Mouse (Mus musculus) intestine, embryonic 16.5 days (tissue): ENCODE measurements around the gene Gabrb2. TPM values are rescaled to one million over a fixed set of nuclear protein-coding genes. Genes with fewer than 3 reads are reported as not detected.

Experiments used
- ATAC-seq: fragments of 200-750 bp; cut with Nextera tagmentation; 2 replicates; pipeline ENCODE4 v1.8.0; 2017; ENCODE audit warnings: moderate TSS enrichment, moderate library complexity
- H3K27ac ChIP-seq: fragments of 300-500 bp; sonication (generic); 2 replicates; pipeline ENCODE4 v1.5.1; 2014; ENCODE audit warnings: mild to moderate bottlenecking, low read length
- H3K27me3 ChIP-seq: fragments of 300-500 bp; sonication (generic); replicated peaks from 2 replicates; pipeline ENCODE4 v1.6.1; 2014; ENCODE audit warnings: low read length, control low read depth, mixed read lengths; ENCODE audit not compliant: control insufficient read depth, insufficient read depth
- H3K36me3 ChIP-seq: fragments of 300-500 bp; sonication (generic); 2 replicates; pipeline ENCODE4 v1.6.1; 2014; ENCODE audit warnings: low read length, control low read depth; ENCODE audit not compliant: control insufficient read depth, insufficient read depth
- H3K4me1 ChIP-seq: fragments of 300-500 bp; sonication (generic); 2 replicates; pipeline ENCODE4 v1.6.1; 2014; ENCODE audit warnings: low read length, control low read depth, mixed read lengths; ENCODE audit not compliant: control insufficient read depth, insufficient read depth
- H3K4me2 ChIP-seq: fragments of 300-500 bp; sonication (generic); 2 replicates; pipeline ENCODE4 v1.6.1; 2014; ENCODE audit warnings: low read depth, low read length, control low read depth
- H3K4me3 ChIP-seq: fragments of 300-500 bp; sonication (generic); 2 replicates; pipeline ENCODE4 v1.5.1; 2014; ENCODE audit warnings: mild to moderate bottlenecking, low read length
- H3K9ac ChIP-seq: fragments of 300-500 bp; sonication (generic); 2 replicates; pipeline ENCODE4 v1.6.1; 2014; ENCODE audit warnings: low read depth, low read length
- H3K9me3 ChIP-seq: fragments of 300-500 bp; sonication (generic); 2 replicates; pipeline ENCODE4 v1.6.1; 2016; ENCODE audit warnings: low read length, control low read depth; ENCODE audit not compliant: control insufficient read depth
- WGBS: fragments of 180-500 bp; shearing (Covaris S2); extraction: QIAGEN DNeasy Blood & Tissue Kit; methylation state at CpG from one replicate; pipeline ENCODE4 v1.1.7; 2014; 5-methylcytosine and 5-hydroxymethylcytosine counted together
- polyA plus RNA-seq: library from polyadenylated mRNA; unstranded; fragments of >200 nt; fragmentation: Nextera tagmentation; extraction: Ambion mirVana; gene quantifications from 2 replicates; pipeline ENCODE4 v1.2.1, GENCODE M21; 2015

Gabrb2 gene
- polyA plus RNA-seq, 1 experiment from 2014 or later, result 0.93 TPM

GRCm38 (mm10) chr11:42575146-42575873, 155.8 kb downstream of the Gabrb2 start:
- H3K9me3 ChIP-seq, result no peaks in the 10 kb centered on the region
- H3K27me3 ChIP-seq, result no peaks in the 10 kb centered on the region
- no peaks in the 10 kb centered on the region for H3K4me1 ChIP-seq
- no peak overlapping the region for H3K4me2 ChIP-seq
- WGBS, result 87% methylated on average over 3 of the region's 3 CpGs
- H3K36me3 ChIP-seq, result no peaks in the 10 kb centered on the region
- H3K4me3 ChIP-seq, result no peak overlapping the region
- H3K9ac ChIP-seq, result no peak overlapping the region
- ATAC-seq, result no peak
- no peak overlapping the region for H3K27ac ChIP-seq

GRCm38 (mm10) chr11:42579804-42580203, 160.2 kb downstream of the Gabrb2 start:
- no peak overlapping the region for H3K4me2 ChIP-seq
- no peak for ATAC-seq
- 69% methylated on average over 6 of the region's 6 CpGs for WGBS
- no peaks in the 10 kb centered on the region for H3K27me3 ChIP-seq
- H3K9ac ChIP-seq, result no peak overlapping the region
- no peaks in the 10 kb centered on the region for H3K36me3 ChIP-seq
- H3K27ac ChIP-seq, result no peak overlapping the region
- H3K4me1 ChIP-seq, result no peaks in the 10 kb centered on the region
- no peak overlapping the region for H3K4me3 ChIP-seq
- no peaks in the 10 kb centered on the region for H3K9me3 ChIP-seq

DNA sequence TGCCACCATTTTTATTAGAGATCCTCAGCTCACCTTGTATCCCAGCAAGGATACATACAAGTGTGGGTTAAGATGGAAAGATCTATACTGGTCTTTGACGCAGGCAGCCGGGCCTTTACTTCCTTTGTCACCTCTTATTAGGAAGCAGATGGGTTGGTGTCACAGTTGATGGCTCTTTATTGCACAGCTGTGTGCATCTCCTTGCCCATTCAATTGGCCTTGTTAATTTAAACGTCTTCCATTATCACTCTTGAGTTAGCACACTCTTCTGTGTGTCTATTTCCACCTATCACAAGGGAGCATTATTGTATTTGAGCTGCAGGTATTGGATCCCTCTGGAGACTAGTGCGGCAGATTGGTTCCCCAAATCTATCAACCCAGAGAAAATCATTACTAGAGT, 161.6 kb downstream of the Gabrb2 start:
- WGBS, result 72% methylated on average over 4 of the region's 4 CpGs
- H3K9ac ChIP-seq, result no peak overlapping the region
- H3K4me2 ChIP-seq, result no peak overlapping the region
- H3K9me3 ChIP-seq, result no peaks in the 10 kb centered on the region
- no peak overlapping the region for H3K4me3 ChIP-seq
- no peaks in the 10 kb centered on the region for H3K36me3 ChIP-seq
- H3K27me3 ChIP-seq, result no peaks in the 10 kb centered on the region
- H3K4me1 ChIP-seq, result no peaks in the 10 kb centered on the region
- no peak overlapping the region for H3K27ac ChIP-seq
- no peak for ATAC-seq

DNA sequence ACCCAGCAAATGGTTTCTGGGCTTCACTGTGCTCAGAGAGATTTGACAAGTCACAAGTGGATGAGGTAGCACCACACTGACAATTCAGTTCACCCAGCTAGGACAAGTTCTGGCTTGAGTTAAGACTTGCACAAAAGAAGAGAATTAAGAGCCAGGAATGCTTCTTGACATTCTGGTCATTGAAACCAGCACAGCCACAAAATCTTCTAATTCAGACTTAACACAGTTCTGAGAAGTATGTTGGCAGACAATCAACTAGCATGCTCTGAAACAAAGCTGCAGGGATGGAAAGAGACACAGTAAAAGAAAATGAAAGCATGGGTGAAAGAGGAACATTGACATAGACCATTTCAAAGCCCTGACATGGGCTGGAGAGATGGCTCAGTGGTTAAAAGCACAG, 162.2 kb downstream of the Gabrb2 start:
- Histone ChIP-seq H3K36me3 (no peaks in the 10 kb centered on the region), H3K27ac (no peak overlapping the region), H3K9ac (no peak overlapping the region), H3K4me3 (no peak overlapping the region), H3K9me3 (no peaks in the 10 kb centered on the region), H3K4me2 (no peak overlapping the region), H3K4me1 (no peaks in the 10 kb centered on the region), H3K27me3 (no peaks in the 10 kb centered on the region)
- ATAC-seq, result no peak

- H3K36me3 ChIP-seq, result no peaks in the 10 kb centered on the region
- H3K27me3 ChIP-seq, result no peaks in the 10 kb centered on the region
- H3K4me1 ChIP-seq, result no peaks in the 10 kb centered on the region
- no peaks in the 10 kb centered on the region for H3K9me3 ChIP-seq
- H3K4me2 ChIP-seq, result no peak overlapping the region
- no peak overlapping the region for H3K4me3 ChIP-seq
- WGBS, result 82% methylated on average over 3 of the region's 3 CpGs
- H3K27ac ChIP-seq, result no peak overlapping the region
- no peak for ATAC-seq
- H3K9ac ChIP-seq, result no peak overlapping the region
Measured at GRCm38 (mm10) chr11:42592418-42592817, 172.9 kb downstream of the Gabrb2 start.

- Histone ChIP-seq H3K4me1 (no peaks in the 10 kb centered on the region), H3K27me3 (no peaks in the 10 kb centered on the region), H3K4me2 (no peak overlapping the region), H3K27ac (no peak overlapping the region), H3K9ac (no peak overlapping the region), H3K9me3 (no peaks in the 10 kb centered on the region), H3K4me3 (no peak overlapping the region), H3K36me3 (no peaks in the 10 kb centered on the region)
- 74% methylated on average over 1 of the region's 1 CpGs for WGBS
- no peak for ATAC-seq
Measured at GRCm38 (mm10) chr11:42606225-42606624, 186.7 kb downstream of the Gabrb2 start.

GRCm38 (mm10) chr11:42609128-42609763, 189.7 kb downstream of the Gabrb2 start:
- no peaks in the 10 kb centered on the region for H3K27me3 ChIP-seq
- H3K4me3 ChIP-seq, result no peak overlapping the region
- no peaks in the 10 kb centered on the region for H3K36me3 ChIP-seq
- H3K4me1 ChIP-seq, result no peaks in the 10 kb centered on the region
- ATAC-seq, result no peak
- WGBS, result 83% methylated on average over 3 of the region's 3 CpGs
- no peaks in the 10 kb centered on the region for H3K9me3 ChIP-seq
- H3K4me2 ChIP-seq, result no peak overlapping the region
- no peak overlapping the region for H3K9ac ChIP-seq
- no peak overlapping the region for H3K27ac ChIP-seq

DNA sequence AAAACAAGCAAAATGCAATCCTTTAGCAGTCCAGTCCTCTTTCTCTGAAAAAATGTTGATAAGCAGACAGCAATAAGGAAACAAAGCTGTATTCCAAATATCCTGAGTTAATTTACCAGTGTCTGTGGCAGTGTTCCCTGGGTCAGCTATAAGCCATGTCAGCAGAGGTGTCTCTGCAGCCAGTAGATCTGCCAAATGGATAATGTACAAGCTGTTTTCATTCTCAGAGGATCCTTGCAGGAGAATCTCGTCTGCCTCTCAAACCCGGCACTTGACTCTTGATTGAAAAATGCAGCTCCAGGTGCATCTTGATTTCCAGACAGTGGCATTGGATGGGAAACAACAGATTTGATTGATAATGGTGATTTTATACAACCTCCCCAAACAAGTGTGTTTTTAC, 198.6 kb downstream of the Gabrb2 start:
- no peak for ATAC-seq
- Histone ChIP-seq H3K27ac (no peak overlapping the region), H3K9ac (no peak overlapping the region), H3K27me3 (no peaks in the 10 kb centered on the region), H3K4me1 (no peaks in the 10 kb centered on the region), H3K4me3 (no peak overlapping the region), H3K9me3 (no peaks in the 10 kb centered on the region), H3K36me3 (no peaks in the 10 kb centered on the region), H3K4me2 (no peak overlapping the region)
- 64% methylated on average over 2 of the region's 2 CpGs for WGBS

DNA sequence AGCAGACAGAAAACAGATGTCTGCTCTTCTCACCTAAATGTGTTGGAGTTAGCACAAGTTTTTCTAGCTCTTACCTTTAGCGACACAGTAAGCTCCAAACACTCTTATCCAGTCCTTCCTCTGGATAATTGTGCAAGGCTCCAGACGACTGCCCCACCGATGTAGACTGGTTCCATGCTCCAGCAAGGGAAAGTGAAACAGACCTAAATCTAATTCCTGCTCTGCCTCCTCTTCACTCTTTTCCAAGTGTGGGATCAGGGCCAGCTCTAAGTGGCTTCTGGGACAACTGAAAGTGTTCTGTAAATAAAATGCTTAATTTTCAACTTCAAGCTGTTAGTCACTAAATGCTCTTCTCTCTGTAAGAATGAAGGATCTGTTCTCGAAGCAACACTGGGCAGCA, 201.6 kb downstream of the Gabrb2 start:
- no peaks in the 10 kb centered on the region for H3K4me1 ChIP-seq
- no peak overlapping the region for H3K27ac ChIP-seq
- H3K36me3 ChIP-seq, result no peaks in the 10 kb centered on the region
- H3K27me3 ChIP-seq, result no peaks in the 10 kb centered on the region
- H3K4me2 ChIP-seq, result no peak overlapping the region
- H3K4me3 ChIP-seq, result no peak overlapping the region
- WGBS, result 66% methylated on average over 4 of the region's 4 CpGs
- no peak overlapping the region for H3K9ac ChIP-seq
- H3K9me3 ChIP-seq, result no peaks in the 10 kb centered on the region
- ATAC-seq, result no peak

DNA sequence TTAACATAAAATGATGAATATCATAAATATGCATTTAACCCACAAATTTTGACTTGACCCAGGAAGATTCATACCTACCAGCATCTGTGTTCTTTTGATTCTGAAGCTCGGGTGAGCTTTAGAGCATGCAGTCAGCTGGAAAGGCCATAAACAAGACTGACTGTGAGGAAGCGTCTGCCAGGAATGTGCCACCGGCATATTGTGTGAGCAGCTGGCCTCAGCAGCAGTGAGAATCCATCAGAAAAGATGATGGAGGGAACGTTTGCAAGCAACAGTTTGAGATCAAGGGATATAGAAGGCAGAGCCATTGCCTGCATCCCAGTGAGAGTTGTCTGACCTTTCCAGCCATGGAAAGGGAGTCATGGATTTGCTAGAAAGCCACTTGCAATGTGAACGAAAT, 230.6 kb downstream of the Gabrb2 start:
- no peaks in the 10 kb centered on the region for H3K36me3 ChIP-seq

More for the DNA sequence above, 230.6 kb downstream of the Gabrb2 start:
- no peak overlapping the region for H3K4me2 ChIP-seq
- no peak for ATAC-seq
- 40% methylated on average over 5 of the region's 5 CpGs for WGBS
- H3K9me3 ChIP-seq, result no peaks in the 10 kb centered on the region
- no peak overlapping the region for H3K27ac ChIP-seq
- no peaks in the 10 kb centered on the region for H3K4me1 ChIP-seq
- H3K4me3 ChIP-seq, result no peak overlapping the region
- H3K9ac ChIP-seq, result no peak overlapping the region
- no peaks in the 10 kb centered on the region for H3K27me3 ChIP-seq
